Mouse (Mus musculus) erythroblast, embryonic 14.5 days (primary cell): ENCODE data around the gene Rasgrp4.

Experiments used
- GATA1 ChIP-seq: IDR thresholded peaks from 2 replicates; pipeline ENCODE4 v1.6.1; 2012; ENCODE audit warnings: low read length, inconsistent platforms, mixed read lengths
- TAL1 ChIP-seq: IDR thresholded peaks from 3 replicates; pipeline ENCODE4 v1.6.1; 2012; ENCODE audit warnings: low read length, inconsistent platforms, mixed read lengths

GRCm38 (mm10) chr7:29154018-29154720 lies 19.5 kb downstream of the Rasgrp4 start:
- no peak for TF ChIP-seq GATA1
- no peak for TF ChIP-seq TAL1
